Mouse (Mus musculus) spleen, postnatal 36 days (tissue): ENCODE results near the gene Btnl4.

Experiments used
- DNase-seq, 2 experiments: peaks; one replicate each; pipeline ENCODE4 v3.0.0; 2022; ENCODE audit warnings: low spot score in 2 of 2, mixed read lengths in 1 of 2

The Btnl4 gene

DNA sequence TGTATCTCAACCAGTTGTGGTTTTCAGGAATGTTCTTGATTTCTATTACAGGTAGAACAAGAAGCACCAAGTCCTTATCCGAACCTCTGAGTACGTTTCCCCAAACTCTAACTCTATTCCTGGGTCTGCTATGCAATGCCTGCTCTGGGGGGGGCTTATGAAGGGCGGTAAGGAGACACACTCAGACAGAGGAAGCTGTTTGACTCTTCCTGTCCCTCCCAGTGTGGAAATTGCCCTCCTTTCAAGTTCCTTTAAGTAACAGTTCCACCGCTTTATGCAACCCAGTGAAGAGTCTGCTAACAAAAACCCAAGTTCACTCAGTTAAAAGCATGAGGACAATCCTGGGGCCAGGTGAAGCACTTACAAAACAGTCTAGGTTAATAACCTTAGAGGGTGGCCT, 40.0 kb downstream of the Btnl4 start:
- peak in 1 of 2 experiments; percentile 22 for DNase-seq

DNA sequence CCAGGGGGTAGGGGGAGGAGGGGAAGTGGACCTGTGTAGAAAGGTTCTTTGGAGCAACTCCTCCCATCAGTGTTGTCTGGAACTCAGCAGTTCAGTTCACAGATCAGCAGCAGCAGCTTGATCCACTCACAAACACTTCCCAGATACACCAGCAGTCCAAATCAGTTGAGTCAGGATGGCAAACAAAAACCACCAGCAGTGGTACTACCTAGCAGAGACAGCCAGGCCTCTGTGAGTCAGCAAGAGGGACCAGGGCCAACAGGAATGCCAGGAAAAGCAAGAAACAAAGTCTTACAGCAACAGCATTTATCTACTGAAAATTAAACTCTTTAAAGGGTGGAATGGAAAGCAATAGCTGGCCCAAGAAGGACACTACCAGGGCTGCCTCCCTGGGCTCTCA, 49.5 kb downstream of the Btnl4 start:
- DNase-seq: no peak

DNA sequence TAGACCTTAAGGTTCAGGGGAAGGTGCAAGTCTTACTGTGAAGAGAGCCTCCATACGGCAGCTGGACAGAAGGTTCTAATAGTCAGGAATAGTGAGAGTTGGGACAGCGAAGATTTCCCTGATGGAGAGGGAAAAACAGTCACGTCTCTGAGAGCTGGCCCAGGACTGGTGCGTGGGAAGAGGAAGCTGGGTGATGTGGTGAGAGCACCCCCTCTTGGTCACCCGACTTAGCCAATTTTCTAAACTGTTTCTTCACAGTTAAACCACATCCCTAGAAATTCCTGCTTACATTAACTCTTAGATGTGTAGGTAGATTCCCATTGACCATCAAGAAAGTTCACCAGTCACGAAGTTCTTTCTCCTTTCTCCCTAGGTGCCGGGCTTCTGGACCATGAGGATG, 57.1 kb downstream of the Btnl4 start:
- no peak for DNase-seq
